Mouse (Mus musculus): ENCODE data around the gene Coro6. TPM values are rescaled to one million over a fixed set of nuclear protein-coding genes. Genes with fewer than 3 reads are reported as not detected.

Gene Coro6
- polyA plus RNA-seq, 1 experiment = 23.9 TPM

DNA sequence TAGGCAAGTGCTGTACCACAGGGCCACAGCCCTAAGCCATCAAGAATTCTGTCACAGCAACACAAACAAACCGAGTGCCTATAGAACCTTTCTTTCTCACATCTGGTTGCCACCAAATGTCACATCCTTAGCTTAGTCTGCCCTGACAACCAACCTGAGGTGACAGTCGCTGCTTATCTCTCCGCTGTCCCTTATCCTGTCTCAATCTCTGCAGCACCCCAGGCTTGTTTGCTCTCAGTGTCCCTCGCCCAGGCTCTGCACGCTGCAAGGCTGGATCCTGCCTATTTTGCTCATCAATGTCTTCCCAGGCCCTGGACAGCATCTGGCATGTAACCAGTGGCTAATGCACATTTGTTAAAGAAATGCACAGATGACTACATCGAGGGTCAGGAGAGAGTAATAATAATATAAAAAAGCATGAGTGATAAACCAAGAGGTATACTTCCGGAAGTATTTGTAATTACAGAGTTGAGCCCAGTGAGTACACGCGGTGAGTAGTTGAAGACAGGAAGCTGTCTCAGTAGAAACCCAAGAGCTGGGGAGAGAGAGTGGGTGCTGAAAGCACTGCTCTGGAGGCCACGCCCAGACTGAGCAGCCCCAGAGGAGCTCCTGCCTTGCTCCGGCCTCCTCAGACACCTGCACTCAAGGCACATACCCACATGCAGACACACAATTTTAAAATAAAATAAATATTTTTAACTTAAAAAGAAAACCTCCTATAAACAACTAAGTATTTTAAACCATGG lies 21.5 kb downstream of the Coro6 start:
- no peaks in the 10 kb centered on the region for H3K27me3 ChIP-seq (ENCODE audit: control insufficient read depth, insufficient read depth, low read length)
- WGBS = 30% methylated on average over 11 of the region's 11 CpGs
- TF ChIP-seq CTCF (IDR thresholded peaks at IDR 0.05; ENCODE audit: borderline replicate concordance, control insufficient read depth, extremely low read depth, insufficient read depth, low read length, poor library complexity) (no peak), POLR2A (IDR thresholded peaks at IDR 0.05; ENCODE audit: control insufficient read depth, extremely low read depth, insufficient read depth, low read length, poor library complexity) (no peak)
- no peaks in the 10 kb centered on the region for H3K36me3 ChIP-seq (ENCODE audit: control insufficient read depth, insufficient read depth, low read length)
- DNase-seq = peak; percentile 75
- peaks cover 27% of the 10 kb centered on the region for H3K4me1 ChIP-seq (replicated peaks; ENCODE audit: control insufficient read depth, insufficient read depth, low read length)
- peak overlapping the region; percentile 79 for H3K27ac ChIP-seq (ENCODE audit: control insufficient read depth, insufficient read depth, low read length)
- no peak overlapping the region for H3K4me3 ChIP-seq (ENCODE audit: control insufficient read depth, insufficient read depth, low read length)

DNA sequence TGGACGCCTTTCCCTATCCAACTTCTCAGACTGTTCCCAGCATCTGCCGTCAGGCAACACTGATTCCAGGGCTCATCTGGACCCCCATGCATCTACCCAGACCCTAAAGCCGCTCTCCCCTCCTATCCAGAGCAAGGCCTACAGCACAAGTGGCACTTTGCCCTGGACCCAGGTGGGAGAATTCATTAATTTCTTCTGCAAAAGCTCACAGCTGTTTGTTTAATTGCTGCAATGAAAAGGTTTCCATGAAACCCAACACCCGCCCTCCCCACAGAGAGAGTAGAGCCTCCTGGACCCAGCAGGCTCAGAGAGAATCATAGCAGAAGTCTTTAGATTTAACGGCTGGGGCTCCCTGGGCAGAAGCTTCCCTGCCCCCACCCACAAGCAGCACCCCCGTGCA lies 23.0 kb downstream of the Coro6 start:
- Histone ChIP-seq H3K27me3 (ENCODE audit: control insufficient read depth, insufficient read depth, low read length) (no peaks in the 10 kb centered on the region; the same call in 1 of the 2 replicates), H3K4me1 (replicated peaks; ENCODE audit: control insufficient read depth, insufficient read depth, low read length) (peaks cover 38% of the 10 kb centered on the region), H3K36me3 (ENCODE audit: control insufficient read depth, insufficient read depth, low read length) (no peaks in the 10 kb centered on the region), H3K4me3 (ENCODE audit: control insufficient read depth, insufficient read depth, low read length) (no peak overlapping the region), H3K27ac (ENCODE audit: control insufficient read depth, insufficient read depth, low read length) (no peak overlapping the region)
- 87% methylated on average over 6 of the region's 6 CpGs for WGBS
- DNase-seq = no peak
- no peak for TF ChIP-seq POLR2A (IDR thresholded peaks at IDR 0.05; ENCODE audit: control insufficient read depth, extremely low read depth, insufficient read depth, low read length, poor library complexity)
- no peak for TF ChIP-seq CTCF (IDR thresholded peaks at IDR 0.05; ENCODE audit: borderline replicate concordance, control insufficient read depth, extremely low read depth, insufficient read depth, low read length, poor library complexity)

DNA sequence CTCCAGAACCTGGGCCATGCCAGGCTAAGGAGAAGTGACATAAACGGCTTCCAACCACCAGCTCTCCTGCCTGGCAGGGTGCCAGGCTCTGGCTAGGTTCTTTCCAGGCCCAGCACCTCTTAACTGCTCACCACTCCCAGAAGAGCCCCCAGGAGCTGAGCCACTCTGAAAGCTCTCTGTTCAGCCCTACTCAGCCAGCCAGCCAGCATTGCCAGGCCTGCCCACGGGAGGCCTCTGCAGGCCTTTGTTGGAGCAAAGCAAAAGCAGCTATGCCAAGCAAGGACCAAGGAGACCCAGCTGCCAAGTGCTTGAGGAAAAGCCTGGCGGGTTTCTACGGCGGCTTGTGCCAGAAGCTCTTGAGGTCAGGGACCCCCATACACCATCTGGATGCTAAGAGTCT lies 24.6 kb downstream of the Coro6 start:
- H3K4me3 ChIP-seq (ENCODE audit: control insufficient read depth, insufficient read depth, low read length) = no peak overlapping the region
- no peak for DNase-seq
- H3K4me1 ChIP-seq (replicated peaks; ENCODE audit: control insufficient read depth, insufficient read depth, low read length) = peaks cover 51% of the 10 kb centered on the region
- WGBS = 74% methylated on average over 5 of the region's 5 CpGs
- TF ChIP-seq POLR2A (IDR thresholded peaks at IDR 0.05; ENCODE audit: control insufficient read depth, extremely low read depth, insufficient read depth, low read length, poor library complexity) (no peak), CTCF (IDR thresholded peaks at IDR 0.05; ENCODE audit: borderline replicate concordance, control insufficient read depth, extremely low read depth, insufficient read depth, low read length, poor library complexity) (no peak)
- H3K36me3 ChIP-seq (ENCODE audit: control insufficient read depth, insufficient read depth, low read length) = no peaks in the 10 kb centered on the region
- no peaks in the 10 kb centered on the region; the same call in 1 of the 2 replicates for H3K27me3 ChIP-seq (ENCODE audit: control insufficient read depth, insufficient read depth, low read length)
- H3K27ac ChIP-seq (ENCODE audit: control insufficient read depth, insufficient read depth, low read length) = no peak overlapping the region

DNA sequence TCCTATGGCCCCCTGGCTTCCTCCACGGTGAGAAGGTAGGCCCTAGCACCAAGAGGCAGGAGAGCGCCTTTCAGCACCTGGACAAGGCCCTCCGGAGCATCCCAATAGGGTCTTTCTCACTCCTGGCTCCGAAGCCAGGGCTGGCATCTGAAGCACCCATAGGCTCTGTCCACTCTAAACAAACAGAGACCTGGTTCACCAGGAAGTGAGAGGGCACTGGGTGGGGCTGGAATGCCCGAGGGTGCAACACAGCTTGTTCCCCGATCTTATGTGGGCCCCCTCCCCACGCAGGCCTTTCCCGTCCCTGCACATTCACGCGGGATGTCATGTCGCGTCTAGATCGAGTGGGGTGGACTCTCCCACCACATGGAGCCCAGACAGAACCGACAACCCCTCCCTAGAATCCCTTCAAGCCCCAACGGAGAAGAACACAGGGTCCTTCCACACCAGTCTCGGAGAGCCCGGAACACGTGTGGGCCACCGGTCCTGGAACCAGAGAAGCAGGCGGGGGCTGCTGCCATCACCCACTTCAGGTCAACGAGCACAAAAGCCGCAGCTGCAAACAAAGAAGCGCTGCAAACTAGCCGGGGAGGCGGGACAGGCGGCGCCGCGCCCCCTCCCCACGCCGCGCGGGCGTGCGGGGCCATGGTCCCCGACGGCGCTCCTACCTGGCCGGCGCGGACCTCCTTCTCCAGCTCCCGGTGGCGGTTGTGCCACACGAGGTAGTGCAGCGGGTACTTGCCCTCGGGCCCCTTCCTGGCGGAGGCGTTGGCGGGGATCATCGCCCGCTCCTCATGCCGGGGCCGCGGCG lies 26.8 kb downstream of the Coro6 start:
- no peak for TF ChIP-seq CTCF (IDR thresholded peaks at IDR 0.05; ENCODE audit: borderline replicate concordance, control insufficient read depth, extremely low read depth, insufficient read depth, low read length, poor library complexity)
- no peak for TF ChIP-seq POLR2A (IDR thresholded peaks at IDR 0.05; ENCODE audit: control insufficient read depth, extremely low read depth, insufficient read depth, low read length, poor library complexity)
- Histone ChIP-seq H3K27me3 (ENCODE audit: control insufficient read depth, insufficient read depth, low read length) (no peaks in the 10 kb centered on the region; the same call in 1 of the 2 replicates), H3K36me3 (ENCODE audit: control insufficient read depth, insufficient read depth, low read length) (no peaks in the 10 kb centered on the region), H3K4me1 (replicated peaks; ENCODE audit: control insufficient read depth, insufficient read depth, low read length) (peaks cover 51% of the 10 kb centered on the region), H3K27ac (ENCODE audit: control insufficient read depth, insufficient read depth, low read length) (no peak overlapping the region), H3K4me3 (ENCODE audit: control insufficient read depth, insufficient read depth, low read length) (peak overlapping the region; percentile 67)
- 8% methylated on average over 54 of the region's 55 CpGs for WGBS
- peak; percentile 42 for DNase-seq

DNA sequence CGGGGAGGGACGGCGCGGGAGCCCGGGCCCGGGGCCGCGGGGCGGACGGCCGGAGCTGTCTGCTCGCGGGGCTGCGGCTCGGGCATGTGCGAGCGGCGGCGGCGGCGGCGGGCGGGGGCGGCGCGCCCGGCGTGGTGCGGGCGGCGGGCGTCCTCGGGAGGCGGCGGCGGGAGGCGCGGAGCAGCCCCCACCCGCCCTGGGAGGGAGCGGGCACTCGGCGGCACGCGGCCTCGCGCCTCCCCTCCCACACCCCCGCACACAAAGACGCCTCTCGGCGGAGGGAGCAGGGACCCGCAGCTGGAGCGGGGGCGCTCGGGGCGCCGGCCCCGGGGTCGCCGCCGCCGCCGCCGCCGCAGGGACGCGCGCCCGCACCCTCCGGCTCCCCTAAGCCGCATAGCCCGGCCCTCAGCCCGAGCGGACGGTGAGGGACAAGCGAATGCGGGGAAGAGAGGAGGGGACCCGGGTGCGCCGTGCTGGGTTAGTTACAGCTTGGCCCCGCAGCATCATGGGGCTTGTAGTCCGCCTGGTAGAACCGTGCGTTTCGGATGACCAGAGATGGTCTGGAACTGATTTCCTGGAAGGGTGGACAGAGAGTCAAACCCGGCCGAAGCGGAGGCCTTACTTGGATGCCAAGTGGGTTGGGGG lies 27.5 kb downstream of the Coro6 start, which contains the start of gene Ankrd13b:
Ankrd13b (minus strand) TSS at position 88 of the 645 bp plus-strand sequence.
- DNase-seq = peak; percentile 60
- Histone ChIP-seq H3K27ac (ENCODE audit: control insufficient read depth, insufficient read depth, low read length) (no peak within 1 kb of the TSS), H3K27me3 (ENCODE audit: control insufficient read depth, insufficient read depth, low read length) (no peaks in the 10 kb centered on the region; the same call in 1 of the 2 replicates), H3K4me1 (replicated peaks; ENCODE audit: control insufficient read depth, insufficient read depth, low read length) (peaks cover 52% of the 10 kb centered on the region), H3K4me3 (ENCODE audit: control insufficient read depth, insufficient read depth, low read length) (peak within 1 kb of the TSS; percentile 67), H3K36me3 (ENCODE audit: control insufficient read depth, insufficient read depth, low read length) (no peaks in the 10 kb centered on the region)
- WGBS = 8% methylated on average over 81 of the region's 87 CpGs
- TF ChIP-seq POLR2A (IDR thresholded peaks at IDR 0.05; ENCODE audit: control insufficient read depth, extremely low read depth, insufficient read depth, low read length, poor library complexity) = no peak
- TF ChIP-seq CTCF (IDR thresholded peaks at IDR 0.05; ENCODE audit: borderline replicate concordance, control insufficient read depth, extremely low read depth, insufficient read depth, low read length, poor library complexity) = no peak

DNA sequence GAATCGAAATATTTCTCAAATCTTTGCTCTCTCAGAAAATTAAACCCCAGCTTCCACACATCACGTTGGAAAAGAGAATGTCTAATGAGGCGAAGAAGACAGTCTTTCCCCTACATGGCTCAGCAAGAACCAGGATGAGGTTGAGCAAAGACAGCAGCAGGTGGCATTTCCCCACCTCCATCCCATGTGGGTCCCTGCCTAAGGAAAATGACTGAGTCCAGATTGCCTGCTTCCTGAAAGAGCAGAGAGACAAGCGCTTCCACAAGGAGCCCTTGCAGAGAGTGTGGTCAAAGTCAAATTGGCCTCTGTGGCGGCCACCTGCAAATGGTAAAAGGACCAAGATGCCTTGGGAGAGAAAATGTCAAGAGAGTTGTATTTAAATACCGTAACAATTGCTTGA lies 28.2 kb downstream of the Coro6 start:
- WGBS = 76% methylated on average over 6 of the region's 6 CpGs
- no peak for DNase-seq
- Histone ChIP-seq H3K27me3 (ENCODE audit: control insufficient read depth, insufficient read depth, low read length) (no peaks in the 10 kb centered on the region; the same call in 1 of the 2 replicates), H3K4me3 (ENCODE audit: control insufficient read depth, insufficient read depth, low read length) (no peak overlapping the region), H3K27ac (ENCODE audit: control insufficient read depth, insufficient read depth, low read length) (no peak overlapping the region), H3K4me1 (replicated peaks; ENCODE audit: control insufficient read depth, insufficient read depth, low read length) (peaks cover 47% of the 10 kb centered on the region), H3K36me3 (ENCODE audit: control insufficient read depth, insufficient read depth, low read length) (no peaks in the 10 kb centered on the region)
- TF ChIP-seq CTCF (IDR thresholded peaks at IDR 0.05; ENCODE audit: borderline replicate concordance, control insufficient read depth, extremely low read depth, insufficient read depth, low read length, poor library complexity) (no peak), POLR2A (IDR thresholded peaks at IDR 0.05; ENCODE audit: control insufficient read depth, extremely low read depth, insufficient read depth, low read length, poor library complexity) (no peak)

Data from thymus, adult 2 months (tissue).